Mouse (Mus musculus): ENCODE data around the gene Rere. TPM values are rescaled to one million over a fixed set of nuclear protein-coding genes. Genes with fewer than 3 reads are reported as not detected.
A peak's percentile ranks its signal among the peaks of the same experiment; 100 is the strongest.
"Not testable (repeated sequence)": the region's sequence is repeated elsewhere in the genome, so short reads cannot be mapped to it uniquely, and the experiment has no call there.

Gene Rere
- polyA plus RNA-seq, 1 experiment from 2014 or later, result 23.1 TPM

GRCm38 (mm10) chr4:150599119-150599992 lies 317.9 kb downstream of the Rere start:
- no peaks in the 10 kb centered on the region for H3K36me3 ChIP-seq (ENCODE audit: control insufficient read depth, insufficient read depth, low read length)
- H3K9ac ChIP-seq (ENCODE audit: low read length), result no peak overlapping the region
- H3K27ac ChIP-seq (ENCODE audit: low read length), result peak overlapping the region; percentile 18; the same call in 1 of the 2 replicates
- WGBS, result 49% methylated on average over 3 of the region's 3 CpGs
- 0 out of 2 replicates have a peak, but pooled peaks have one; percentile 22 for ATAC-seq (ENCODE audit: insufficient read depth, low FRiP score)
- no peak overlapping the region for H3K4me2 ChIP-seq (ENCODE audit: low read depth, low read length)
- no peak overlapping the region for H3K4me3 ChIP-seq (replicated peaks; ENCODE audit: low read length)
- H3K4me1 ChIP-seq (ENCODE audit: control insufficient read depth, insufficient read depth, low read length), result peaks cover 32% of the 10 kb centered on the region
- H3K9me3 ChIP-seq (replicated peaks; ENCODE audit: control insufficient read depth, low read length), result no peaks in the 10 kb centered on the region
- H3K27me3 ChIP-seq (ENCODE audit: control insufficient read depth, insufficient read depth, low read length), result no peaks in the 10 kb centered on the region

- ATAC-seq (ENCODE audit: insufficient read depth, low FRiP score); H3K27me3 ChIP-seq (ENCODE audit: control insufficient read depth, insufficient read depth, low read length); H3K9ac ChIP-seq (ENCODE audit: low read length); H3K27ac ChIP-seq (ENCODE audit: low read length); H3K9me3 ChIP-seq (replicated peaks; ENCODE audit: control insufficient read depth, low read length); H3K4me2 ChIP-seq (ENCODE audit: low read depth, low read length); H3K36me3 ChIP-seq (ENCODE audit: control insufficient read depth, insufficient read depth, low read length); H3K4me3 ChIP-seq (replicated peaks; ENCODE audit: low read length): not testable (repeated sequence)
- 81% methylated on average over 2 of the region's 2 CpGs for WGBS
- H3K4me1 ChIP-seq (ENCODE audit: control insufficient read depth, insufficient read depth, low read length), result peaks cover 22% of the 10 kb centered on the region
Observed at GRCm38 (mm10) chr4:150600503-150600902, 319.1 kb downstream of the Rere start.

- Histone ChIP-seq H3K4me1 (ENCODE audit: control insufficient read depth, insufficient read depth, low read length) (peaks cover 21% of the 10 kb centered on the region), H3K9me3 (replicated peaks; ENCODE audit: control insufficient read depth, low read length) (no peaks in the 10 kb centered on the region), H3K36me3 (ENCODE audit: control insufficient read depth, insufficient read depth, low read length) (no peaks in the 10 kb centered on the region), H3K27me3 (ENCODE audit: control insufficient read depth, insufficient read depth, low read length) (no peaks in the 10 kb centered on the region), H3K4me2 (ENCODE audit: low read depth, low read length) (no peak overlapping the region), H3K27ac (ENCODE audit: low read length) (no peak overlapping the region), H3K9ac (ENCODE audit: low read length) (no peak overlapping the region), H3K4me3 (replicated peaks; ENCODE audit: low read length) (no peak overlapping the region)
- 82% methylated on average over 10 of the region's 10 CpGs for WGBS
- no peak for ATAC-seq (ENCODE audit: insufficient read depth, low FRiP score)
Observed at GRCm38 (mm10) chr4:150601489-150601888, 320.0 kb downstream of the Rere start.

- Histone ChIP-seq H3K4me1 (ENCODE audit: control insufficient read depth, insufficient read depth, low read length) (peaks cover 14% of the 10 kb centered on the region), H3K36me3 (ENCODE audit: control insufficient read depth, insufficient read depth, low read length) (no peaks in the 10 kb centered on the region), H3K4me2 (ENCODE audit: low read depth, low read length) (no peak overlapping the region), H3K4me3 (replicated peaks; ENCODE audit: low read length) (no peak overlapping the region), H3K27ac (ENCODE audit: low read length) (no peak overlapping the region), H3K9ac (ENCODE audit: low read length) (no peak overlapping the region), H3K9me3 (replicated peaks; ENCODE audit: control insufficient read depth, low read length) (no peaks in the 10 kb centered on the region), H3K27me3 (ENCODE audit: control insufficient read depth, insufficient read depth, low read length) (no peaks in the 10 kb centered on the region)
- 95% methylated on average over 1 of the region's 1 CpGs for WGBS
- no peak for ATAC-seq (ENCODE audit: insufficient read depth, low FRiP score)
Observed at GRCm38 (mm10) chr4:150603366-150604061, 322.1 kb downstream of the Rere start.

GRCm38 (mm10) chr4:150605804-150606203 lies 324.4 kb downstream of the Rere start:
- Histone ChIP-seq H3K36me3 (ENCODE audit: control insufficient read depth, insufficient read depth, low read length) (no peaks in the 10 kb centered on the region), H3K9me3 (replicated peaks; ENCODE audit: control insufficient read depth, low read length) (no peaks in the 10 kb centered on the region), H3K27ac (ENCODE audit: low read length) (no peak overlapping the region), H3K27me3 (ENCODE audit: control insufficient read depth, insufficient read depth, low read length) (no peaks in the 10 kb centered on the region), H3K4me3 (replicated peaks; ENCODE audit: low read length) (no peak overlapping the region), H3K4me2 (ENCODE audit: low read depth, low read length) (no peak overlapping the region), H3K4me1 (ENCODE audit: control insufficient read depth, insufficient read depth, low read length) (peaks cover 6% of the 10 kb centered on the region; the same call in 1 of the 2 replicates), H3K9ac (ENCODE audit: low read length) (no peak overlapping the region)
- 88% methylated on average over 3 of the region's 3 CpGs for WGBS
- ATAC-seq (ENCODE audit: insufficient read depth, low FRiP score), result no peak

- Histone ChIP-seq H3K9me3 (replicated peaks; ENCODE audit: control insufficient read depth, low read length) (no peaks in the 10 kb centered on the region), H3K36me3 (ENCODE audit: control insufficient read depth, insufficient read depth, low read length) (no peaks in the 10 kb centered on the region), H3K4me2 (ENCODE audit: low read depth, low read length) (no peak overlapping the region), H3K4me1 (ENCODE audit: control insufficient read depth, insufficient read depth, low read length) (peaks cover 6% of the 10 kb centered on the region; the same call in 1 of the 2 replicates), H3K4me3 (replicated peaks; ENCODE audit: low read length) (no peak overlapping the region), H3K27me3 (ENCODE audit: control insufficient read depth, insufficient read depth, low read length) (no peaks in the 10 kb centered on the region), H3K9ac (ENCODE audit: low read length) (no peak overlapping the region), H3K27ac (ENCODE audit: low read length) (peak overlapping the region; percentile 8; the same call in 1 of the 2 replicates)
- 63% methylated on average over 3 of the region's 3 CpGs for WGBS
- no peak for ATAC-seq (ENCODE audit: insufficient read depth, low FRiP score)
Observed at GRCm38 (mm10) chr4:150606449-150607161, 325.2 kb downstream of the Rere start.

GRCm38 (mm10) chr4:150608670-150609069 lies 327.2 kb downstream of the Rere start:
- WGBS, result 88% methylated on average over 3 of the region's 3 CpGs
- Histone ChIP-seq H3K27ac (ENCODE audit: low read length) (no peak overlapping the region), H3K4me1 (ENCODE audit: control insufficient read depth, insufficient read depth, low read length) (peaks cover 6% of the 10 kb centered on the region; the same call in 1 of the 2 replicates), H3K9ac (ENCODE audit: low read length) (no peak overlapping the region), H3K9me3 (replicated peaks; ENCODE audit: control insufficient read depth, low read length) (no peaks in the 10 kb centered on the region), H3K4me2 (ENCODE audit: low read depth, low read length) (no peak overlapping the region), H3K4me3 (replicated peaks; ENCODE audit: low read length) (no peak overlapping the region), H3K27me3 (ENCODE audit: control insufficient read depth, insufficient read depth, low read length) (no peaks in the 10 kb centered on the region), H3K36me3 (ENCODE audit: control insufficient read depth, insufficient read depth, low read length) (peaks cover 13% of the 10 kb centered on the region)
- ATAC-seq (ENCODE audit: insufficient read depth, low FRiP score), result no peak

GRCm38 (mm10) chr4:150613715-150614114 lies 332.3 kb downstream of the Rere start:
- Histone ChIP-seq H3K27ac (ENCODE audit: low read length) (no peak overlapping the region), H3K9ac (ENCODE audit: low read length) (no peak overlapping the region), H3K27me3 (ENCODE audit: control insufficient read depth, insufficient read depth, low read length) (no peaks in the 10 kb centered on the region), H3K4me1 (ENCODE audit: control insufficient read depth, insufficient read depth, low read length) (no peaks in the 10 kb centered on the region), H3K4me2 (ENCODE audit: low read depth, low read length) (no peak overlapping the region), H3K9me3 (replicated peaks; ENCODE audit: control insufficient read depth, low read length) (no peaks in the 10 kb centered on the region), H3K4me3 (replicated peaks; ENCODE audit: low read length) (no peak overlapping the region), H3K36me3 (ENCODE audit: control insufficient read depth, insufficient read depth, low read length) (peaks cover 37% of the 10 kb centered on the region)
- WGBS, result 90% methylated on average over 7 of the region's 7 CpGs
- no peak for ATAC-seq (ENCODE audit: insufficient read depth, low FRiP score)

Measured in stomach, embryonic 16.5 days (tissue).